Mouse (Mus musculus) brown adipose tissue, adult 24 weeks (tissue): ENCODE measurements around the gene Thap2. TPM values are rescaled to one million over a fixed set of nuclear protein-coding genes. Genes with fewer than 3 reads are reported as not detected.

Source experiments
- H3K27ac ChIP-seq: fragments of 200-500 bp; replicated peaks from 2 replicates; pipeline ENCODE4 v1.5.1; 2012; ENCODE audit warnings: low read depth, mild to moderate bottlenecking, low read length
- H3K4me1 ChIP-seq: fragments of 200-500 bp; 2 replicates; pipeline ENCODE4 v1.6.1; 2012; ENCODE audit warnings: low read length, mixed read lengths; ENCODE audit not compliant: control insufficient read depth, insufficient read depth, insufficient read length
- H3K4me3 ChIP-seq: fragments of 200-500 bp; 2 replicates; pipeline ENCODE4 v1.5.1; 2012; ENCODE audit warnings: low read depth, mild to moderate bottlenecking, low read length, moderate library complexity; ENCODE audit not compliant: insufficient read depth
- polyA plus RNA-seq: library from polyadenylated mRNA; stranded (reverse); fragments of >200 nt; gene quantifications from 2 replicates; pipeline ENCODE4 v1.2.4, GENCODE M21; 2012; ENCODE audit not compliant: missing spikeins, insufficient read depth, insufficient read length

The Thap2 gene
- 10.6 and 12.8 TPM in 2 replicates for polyA plus RNA-seq

DNA sequence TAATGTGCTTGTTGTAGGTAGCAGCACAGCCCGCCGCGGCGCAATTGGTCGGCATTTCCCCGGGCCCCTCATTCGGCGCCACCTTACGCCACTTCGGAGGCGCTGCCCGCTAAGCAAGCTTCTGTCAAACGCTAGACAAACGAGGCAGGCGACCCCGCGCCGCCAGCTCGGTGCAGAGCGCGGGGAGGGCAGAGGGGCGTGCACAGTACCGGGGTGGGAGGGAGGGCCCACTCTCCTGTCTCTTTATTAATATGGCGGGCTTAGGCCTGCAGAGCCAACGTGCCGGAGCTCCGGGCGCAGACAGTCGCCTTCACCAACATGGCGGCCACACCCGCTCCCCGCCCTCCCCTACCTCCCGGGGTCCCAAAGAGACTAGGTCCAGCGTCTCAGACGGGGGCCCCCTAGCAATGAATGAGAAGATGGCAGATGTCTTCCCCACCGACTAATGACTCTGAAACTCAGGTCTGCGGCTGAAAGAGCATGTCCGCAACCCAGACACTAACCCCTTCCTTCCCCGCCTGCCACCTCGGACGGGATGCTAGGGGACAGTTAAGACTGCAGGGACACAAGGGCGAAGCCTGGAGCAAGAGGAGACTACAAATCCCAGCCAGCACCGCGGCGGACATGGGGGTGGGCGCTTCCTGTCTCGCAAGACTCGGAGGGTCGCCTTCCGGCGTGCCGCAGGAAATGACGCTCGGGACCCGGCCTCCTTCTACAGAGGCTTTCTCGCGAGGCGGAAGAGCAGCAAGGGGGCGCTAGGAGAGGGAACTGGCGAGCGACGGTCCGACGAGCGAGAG, at the start of gene Thap2, which contains the start of gene Zfc3h1:
Thap2 (minus strand) TSS at position 223 of the 797 bp plus-strand sequence.
Zfc3h1 (plus strand) TSS at position 739 of the 797 bp plus-strand sequence.
- Histone ChIP-seq H3K4me3 (peak within 1 kb of the TSS; percentile 86), H3K27ac (peak within 1 kb of the TSS; percentile 93), H3K4me1 (no peaks in the 10 kb centered on the region)

DNA sequence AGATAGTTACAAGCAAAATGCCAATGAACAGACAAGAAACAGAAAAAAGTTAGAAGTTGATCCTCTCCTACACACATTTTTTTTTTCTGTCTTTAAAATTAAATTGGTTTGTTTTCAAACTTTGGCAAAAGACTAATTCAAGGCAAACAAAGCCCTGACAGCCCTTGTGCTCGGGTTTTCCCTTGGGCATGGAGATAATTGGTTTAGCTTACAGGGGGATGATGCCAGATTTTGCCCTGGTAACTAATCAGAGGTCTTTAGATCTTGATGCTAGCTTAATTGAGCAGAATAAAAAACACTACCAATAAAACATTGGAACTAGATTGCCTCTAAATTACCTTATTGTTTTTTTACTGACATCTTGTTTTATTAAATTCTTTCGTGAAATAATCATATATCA, 41.1 kb upstream of the Thap2 start:
- Histone ChIP-seq H3K4me3 (no peak overlapping the region), H3K27ac (no peak overlapping the region)

DNA sequence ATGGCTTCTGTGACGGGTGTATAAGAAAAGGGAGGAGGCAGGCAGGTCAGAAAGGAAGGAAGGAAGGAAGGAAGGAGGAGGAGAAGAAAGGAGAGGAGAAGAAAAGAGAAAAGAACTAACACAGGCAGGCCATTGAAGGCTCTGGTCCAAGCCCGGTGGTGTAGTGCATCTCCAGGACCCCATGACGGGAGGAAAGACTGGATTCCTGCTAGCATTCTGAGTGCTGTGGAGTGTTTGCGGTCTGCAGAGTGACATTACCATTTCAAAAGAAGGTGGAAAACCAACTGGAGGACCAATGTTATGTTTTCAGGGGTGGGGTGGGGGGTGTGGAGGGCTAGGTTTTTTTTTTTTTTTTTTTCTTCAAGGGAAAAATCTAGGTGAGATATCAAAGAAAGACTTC, 37.7 kb upstream of the Thap2 start:
- Histone ChIP-seq H3K27ac (no peak overlapping the region), H3K4me1 (no peaks in the 10 kb centered on the region), H3K4me3 (no peak overlapping the region)

More for the DNA sequence above, 41.1 kb upstream of the Thap2 start:
- no peaks in the 10 kb centered on the region for H3K4me1 ChIP-seq

DNA sequence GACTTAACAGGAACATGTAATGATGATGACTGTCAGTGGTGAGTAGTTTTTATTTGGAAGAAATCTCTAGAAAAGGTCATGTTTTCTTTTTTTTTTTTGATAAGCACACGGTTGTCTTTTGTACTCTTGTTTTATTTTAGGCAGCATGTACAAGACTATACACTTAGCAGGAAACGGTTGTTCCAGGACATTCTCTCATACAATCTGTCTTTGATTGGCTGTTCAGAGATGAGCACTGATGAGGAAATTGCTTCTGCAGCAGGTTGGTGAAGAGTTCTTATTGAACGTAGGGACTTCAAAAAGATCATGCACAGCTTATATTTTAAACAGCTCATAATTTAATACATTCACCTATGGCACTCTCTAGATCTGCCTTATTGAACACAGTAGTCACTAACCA, 29.8 kb upstream of the Thap2 start:
- Histone ChIP-seq H3K4me1 (no peaks in the 10 kb centered on the region), H3K27ac (no peak overlapping the region), H3K4me3 (no peak overlapping the region)

DNA sequence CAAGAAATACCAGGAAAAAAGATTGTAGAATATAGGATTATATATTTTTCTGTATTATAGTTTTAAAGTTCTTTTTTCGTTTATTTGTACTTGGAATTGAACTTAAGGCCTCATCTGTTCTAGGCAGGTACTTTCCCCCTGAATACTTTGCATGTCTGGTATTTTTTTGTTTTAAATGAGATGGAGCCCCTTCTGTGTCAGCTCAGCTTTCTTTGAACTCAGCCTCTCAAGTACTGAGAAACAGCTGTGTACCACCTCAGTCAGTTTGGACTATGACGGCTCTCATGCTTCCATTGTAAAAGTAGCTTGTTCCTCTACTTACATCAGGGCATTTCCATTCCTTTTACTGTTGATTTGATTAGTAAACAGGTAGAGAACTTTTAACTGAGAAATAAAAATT, 29.3 kb upstream of the Thap2 start:
- H3K4me3 ChIP-seq = no peak overlapping the region
- H3K4me1 ChIP-seq = no peaks in the 10 kb centered on the region
- H3K27ac ChIP-seq = no peak overlapping the region

DNA sequence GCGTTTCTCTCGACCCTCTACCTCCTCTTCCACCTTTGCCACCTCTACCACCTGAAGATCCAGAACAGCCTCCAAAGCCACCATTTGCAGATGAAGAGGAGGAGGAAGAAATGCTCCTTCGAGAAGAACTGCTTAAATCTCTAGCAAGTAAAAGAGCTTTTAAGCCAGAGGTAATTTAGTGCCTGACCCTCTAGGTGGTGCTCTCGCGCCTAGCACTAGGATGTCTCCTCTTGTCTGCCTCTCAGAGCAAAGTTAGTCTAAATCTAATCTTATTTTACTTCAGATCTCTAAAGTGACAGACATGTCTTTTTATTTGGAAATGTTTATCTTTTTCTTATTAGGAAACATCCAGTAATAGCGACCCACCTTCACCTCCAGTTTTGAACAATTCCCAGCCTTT, 22.1 kb upstream of the Thap2 start:
- H3K4me3 ChIP-seq = no peak overlapping the region
- no peaks in the 10 kb centered on the region for H3K4me1 ChIP-seq
- no peak overlapping the region for H3K27ac ChIP-seq

DNA sequence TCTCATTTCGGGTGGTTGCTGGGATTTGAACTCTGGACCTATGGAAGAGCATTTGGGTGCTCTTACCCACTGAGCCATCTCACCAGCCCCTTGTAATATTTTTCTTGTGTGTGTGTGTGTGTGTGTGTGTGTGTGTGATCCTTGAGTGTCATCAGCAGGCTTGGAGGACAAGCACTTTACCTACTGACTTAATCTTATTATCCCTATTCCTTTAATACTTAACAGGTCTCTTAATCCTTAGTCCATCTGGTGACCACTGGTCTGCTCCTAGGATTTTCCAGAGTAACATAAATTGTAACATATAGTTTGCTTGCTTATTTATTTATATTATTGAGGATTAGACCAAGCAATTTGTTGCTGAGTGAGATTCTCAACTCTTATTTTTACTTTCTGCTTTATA, 7.7 kb upstream of the Thap2 start:
- Histone ChIP-seq H3K27ac (no peak overlapping the region), H3K4me3 (no peak overlapping the region), H3K4me1 (no peaks in the 10 kb centered on the region)

DNA sequence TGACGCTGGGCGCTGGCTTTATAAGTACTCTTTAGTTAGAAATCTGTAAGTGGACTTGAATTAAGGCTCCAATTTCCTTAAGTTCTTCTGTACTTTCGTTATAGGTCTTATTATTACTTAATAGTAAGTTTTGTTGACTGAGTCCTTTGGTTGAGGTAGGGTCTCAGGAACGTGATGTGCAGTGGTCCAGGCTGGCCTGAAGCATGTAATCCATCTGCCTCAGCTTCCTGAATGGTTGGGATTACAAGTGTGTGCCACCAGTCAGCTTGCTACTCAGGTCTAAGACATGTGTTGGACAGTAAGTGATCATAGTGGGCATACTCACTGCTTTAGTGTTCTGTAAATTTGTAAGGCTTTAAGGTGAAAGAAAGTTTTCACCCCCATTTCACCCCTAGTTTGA, 6.8 kb upstream of the Thap2 start:
- H3K4me3 ChIP-seq = no peak overlapping the region
- H3K27ac ChIP-seq = no peak overlapping the region
- H3K4me1 ChIP-seq = no peaks in the 10 kb centered on the region

DNA sequence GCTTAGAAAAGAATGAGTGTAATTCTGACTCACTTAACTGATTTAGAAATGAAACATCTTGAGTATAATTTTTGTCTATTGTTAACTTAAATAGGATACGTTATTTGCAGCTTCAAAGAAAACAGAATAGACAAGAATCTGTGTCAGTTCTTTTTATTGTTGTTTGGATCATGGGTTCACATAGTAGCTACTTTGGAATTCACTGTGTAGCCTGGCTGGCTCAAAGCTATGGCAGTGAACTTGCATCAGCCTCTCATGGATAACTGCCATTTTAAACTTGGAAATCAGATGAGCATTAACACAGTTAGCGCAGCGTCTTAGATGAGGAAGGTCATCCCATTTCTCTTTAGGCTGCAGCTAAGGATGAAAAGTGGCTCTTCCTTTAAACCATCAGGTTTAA, 3.6 kb upstream of the Thap2 start:
- H3K4me1 ChIP-seq = no peaks in the 10 kb centered on the region
- no peak overlapping the region for H3K27ac ChIP-seq
- H3K4me3 ChIP-seq = no peak overlapping the region

DNA sequence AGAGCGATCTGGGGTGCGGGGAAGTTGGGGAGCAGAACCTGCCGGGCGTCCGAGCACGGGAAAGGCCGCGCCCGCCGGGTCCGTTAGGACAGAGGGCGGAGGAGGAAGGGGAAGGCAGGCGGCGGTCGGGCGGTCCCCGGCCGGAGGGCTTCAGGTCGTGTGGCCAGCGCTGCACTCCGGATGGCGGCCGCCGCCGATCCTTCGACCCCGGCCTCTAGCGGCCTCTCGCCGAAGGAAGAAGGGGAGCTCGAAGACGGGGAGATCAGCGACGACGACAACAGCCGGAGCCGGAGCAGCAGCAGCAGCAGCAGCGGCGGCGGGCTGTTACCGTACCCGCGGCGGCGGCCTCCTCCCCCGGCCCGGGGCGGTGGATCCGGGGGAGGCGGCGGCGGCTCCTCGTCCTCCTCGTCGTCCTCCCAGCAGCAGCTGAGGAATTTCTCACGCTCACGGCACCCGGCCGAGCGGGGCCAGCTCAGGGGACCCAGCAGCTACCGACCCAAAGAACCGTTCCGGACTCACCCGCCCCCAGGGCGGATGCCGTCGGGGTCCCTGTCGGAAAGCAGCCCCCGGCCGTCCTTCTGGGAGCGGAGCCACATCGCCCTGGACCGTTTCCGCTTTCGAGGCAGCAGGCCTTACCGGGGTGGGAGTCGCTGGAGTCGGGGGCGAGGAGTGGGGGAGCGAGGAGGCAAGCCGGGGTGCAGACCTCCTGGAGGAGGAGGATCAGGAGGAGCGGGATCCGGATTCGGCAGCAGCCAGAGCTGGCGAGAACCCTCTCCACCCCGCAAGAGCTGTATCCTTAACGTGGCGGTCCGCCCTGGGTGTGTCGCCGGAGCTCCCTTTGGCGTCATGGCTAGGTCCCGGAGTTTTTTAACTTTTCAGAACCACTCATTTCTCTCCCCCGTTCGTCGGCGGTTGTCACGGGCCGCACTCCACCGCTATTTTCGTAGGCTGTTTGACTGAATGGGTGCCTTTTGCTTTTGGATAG, 1.1 kb upstream of the Thap2 start:
- Histone ChIP-seq H3K4me1 (no peaks in the 10 kb centered on the region), H3K27ac (peak overlapping the region; percentile 76), H3K4me3 (peak overlapping the region; percentile 86)

DNA sequence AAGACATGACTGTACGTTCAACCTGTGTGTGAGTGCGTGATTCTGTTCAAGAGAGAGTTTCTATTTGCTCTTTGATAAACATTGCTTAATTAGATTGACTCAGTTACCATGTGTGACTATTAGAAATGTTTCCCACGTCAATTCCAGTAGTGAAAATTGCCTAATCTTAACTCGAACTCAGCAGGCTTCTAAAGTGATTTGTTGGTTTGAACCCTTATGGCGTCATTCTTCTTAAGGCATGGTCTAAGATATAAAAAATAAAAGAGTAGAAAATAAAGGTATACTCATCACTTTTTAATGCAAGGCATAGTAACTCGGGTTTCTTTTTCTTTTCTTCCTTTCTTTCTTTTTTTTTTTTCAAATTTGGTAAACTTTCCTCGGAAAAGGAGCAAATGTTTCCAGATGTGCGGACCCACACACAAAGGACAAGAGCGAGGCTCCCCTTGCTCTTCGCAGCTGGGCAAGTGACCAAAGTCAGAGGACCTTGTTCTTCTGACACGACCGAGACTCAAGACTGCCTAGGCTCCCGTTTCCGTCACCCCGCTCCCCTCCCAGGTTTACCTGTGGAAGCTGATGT, 511 bp downstream of the Thap2 start:
- H3K4me3 ChIP-seq = peak overlapping the region; percentile 86
- no peaks in the 10 kb centered on the region for H3K4me1 ChIP-seq
- peak overlapping the region; percentile 91 for H3K27ac ChIP-seq

DNA sequence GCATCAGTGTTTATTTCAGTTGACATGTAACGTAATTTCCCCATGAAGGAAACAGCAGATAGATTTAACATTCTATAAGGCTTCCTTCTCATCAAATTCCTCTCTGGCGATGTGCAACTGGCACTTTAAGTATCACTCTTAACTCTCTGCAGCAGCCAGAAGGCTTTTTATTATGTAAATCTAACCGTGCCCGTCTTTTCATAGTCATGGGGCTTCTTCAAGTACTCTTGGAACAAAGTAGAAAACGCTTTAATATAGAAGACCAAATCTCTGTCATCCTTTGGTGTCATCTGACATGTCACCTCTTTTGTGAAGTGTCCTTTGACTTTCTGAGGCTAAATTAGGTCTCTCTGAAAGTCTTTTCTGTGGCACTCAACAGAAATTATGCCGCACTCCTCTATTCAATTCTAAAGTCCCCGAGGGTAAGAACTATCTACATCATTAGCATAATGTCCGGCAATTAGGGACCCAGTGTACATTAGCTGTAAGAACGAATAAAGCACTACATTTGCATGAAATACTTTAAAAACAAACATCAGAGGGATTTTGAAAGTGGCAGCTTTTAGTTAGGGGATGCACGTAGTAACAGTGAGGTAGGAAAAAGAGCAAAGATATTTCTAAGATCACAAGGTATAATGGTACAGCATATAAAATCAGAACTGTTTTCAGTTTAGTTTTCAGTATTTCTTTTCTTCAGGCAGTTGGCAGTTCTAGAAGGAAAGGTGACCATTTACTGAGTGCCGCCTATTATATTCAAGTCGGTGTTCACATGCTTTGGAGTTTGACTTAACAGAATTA, 1.2 kb downstream of the Thap2 start:
- Histone ChIP-seq H3K27ac (no peak overlapping the region), H3K4me1 (no peaks in the 10 kb centered on the region), H3K4me3 (0 out of 2 replicates have a peak overlapping the region, but pooled peaks have one; percentile 14)

DNA sequence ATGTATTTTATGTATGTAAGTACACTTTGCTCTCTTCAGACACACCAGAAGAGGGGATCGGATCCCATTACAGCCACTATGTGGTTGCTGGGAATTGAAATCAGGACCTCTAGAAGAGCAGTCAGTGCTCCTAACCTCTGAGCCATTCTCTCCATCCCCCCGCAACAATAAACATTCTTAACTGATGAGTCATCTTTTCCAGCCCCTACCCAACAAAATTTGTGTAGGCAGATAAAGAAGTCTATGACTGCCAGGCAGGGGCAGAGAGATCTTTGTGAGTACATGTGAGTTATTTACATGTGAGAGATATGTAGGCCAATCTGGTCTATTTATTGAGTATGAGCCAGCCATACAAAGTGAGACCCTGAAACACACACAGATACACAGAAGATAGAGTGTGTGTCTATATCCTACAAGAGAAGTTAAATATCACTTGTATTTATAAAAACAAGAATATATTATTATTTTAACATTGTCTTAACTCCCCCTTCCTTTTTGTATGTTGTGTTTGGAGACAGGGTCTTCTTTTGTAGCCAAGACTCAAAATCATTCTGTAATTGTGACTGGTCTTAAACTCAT, 2.6 kb downstream of the Thap2 start:
- no peak overlapping the region for H3K4me3 ChIP-seq
- no peak overlapping the region for H3K27ac ChIP-seq

DNA sequence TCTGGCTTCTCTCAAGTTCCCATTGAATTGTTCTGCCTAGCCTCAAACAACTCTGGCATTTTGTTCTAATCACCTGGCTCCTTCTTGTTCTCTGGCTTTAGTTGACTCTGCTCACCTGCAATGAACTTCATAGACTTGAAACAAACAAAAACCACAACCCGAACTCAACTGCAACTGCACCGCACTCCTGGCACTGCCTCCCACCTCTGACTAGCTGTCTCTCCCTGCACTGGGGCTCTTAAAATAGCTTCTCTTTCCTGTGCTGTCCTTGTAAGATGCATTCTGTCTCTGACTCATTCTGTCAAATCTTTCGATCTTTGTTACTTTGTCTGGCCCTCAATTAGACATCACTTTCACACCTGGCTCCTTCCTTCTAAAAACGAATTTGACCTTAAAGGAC, 21.1 kb downstream of the Thap2 start:
- Histone ChIP-seq H3K27ac (0 out of 2 replicates have a peak overlapping the region, but pooled peaks have one; percentile 31), H3K4me3 (no peak overlapping the region), H3K4me1 (peaks cover 5% of the 10 kb centered on the region; the same call in 1 of the 2 replicates)

More for the DNA sequence above, 2.6 kb downstream of the Thap2 start:
- no peaks in the 10 kb centered on the region for H3K4me1 ChIP-seq
